Mouse (Mus musculus) forebrain, embryonic 13.5 days (tissue): ENCODE data around the gene Zfp462. TPM values are rescaled to one million over a fixed set of nuclear protein-coding genes. Genes with fewer than 3 reads are reported as not detected.
A peak's percentile ranks its signal among the peaks of the same experiment; 100 is the strongest.

Source experiments
- ATAC-seq: fragments of 200-750 bp; cut with Nextera tagmentation; 2 replicates; pipeline ENCODE4 v1.8.0; 2017
- H3K27ac ChIP-seq: fragments of 300-500 bp; sonication (generic); 2 replicates; pipeline ENCODE4 v1.5.1; 2015; ENCODE audit warnings: inconsistent platforms, mild to moderate bottlenecking, moderate library complexity
- H3K27me3 ChIP-seq: fragments of 300-500 bp; sonication (generic); 2 replicates; pipeline ENCODE4 v1.6.1; 2015; ENCODE audit warnings: mild to moderate bottlenecking, inconsistent platforms
- H3K36me3 ChIP-seq: fragments of 300-500 bp; sonication (generic); 2 replicates; pipeline ENCODE4 v1.6.1; 2015; ENCODE audit warnings: mild to moderate bottlenecking, inconsistent platforms; ENCODE audit not compliant: poor library complexity, severe bottlenecking
- H3K4me1 ChIP-seq: fragments of 300-500 bp; sonication (generic); 2 replicates; pipeline ENCODE4 v1.6.1; 2015; ENCODE audit warnings: inconsistent platforms
- H3K4me2 ChIP-seq: fragments of 300-500 bp; sonication (generic); 2 replicates; pipeline ENCODE4 v1.6.1; 2015; ENCODE audit warnings: inconsistent platforms, mild to moderate bottlenecking, moderate library complexity
- H3K4me3 ChIP-seq: fragments of 300-500 bp; sonication (generic); 2 replicates; pipeline ENCODE4 v1.5.1; 2015; ENCODE audit warnings: mild to moderate bottlenecking, inconsistent platforms
- H3K9ac ChIP-seq: fragments of 300-500 bp; sonication (generic); 2 replicates; pipeline ENCODE4 v1.6.1; 2015; ENCODE audit warnings: mild to moderate bottlenecking, inconsistent platforms
- H3K9me3 ChIP-seq: fragments of 300-500 bp; sonication (generic); replicated peaks from 2 replicates; pipeline ENCODE4 v1.6.1; 2016; ENCODE audit warnings: inconsistent platforms
- WGBS: fragments of 180-500 bp; shearing (Covaris S2); methylation state at CpG from one replicate; pipeline ENCODE4 v1.1.7; 2015; 5-methylcytosine and 5-hydroxymethylcytosine counted together
- polyA plus RNA-seq: library from polyadenylated mRNA; unstranded; fragments of >200 nt; fragmentation: Nextera tagmentation; extraction: Ambion mirVana; gene quantifications from 2 replicates; pipeline ENCODE4 v1.2.1, GENCODE M21; 2015

The Zfp462 gene
- polyA plus RNA-seq, 1 experiment from 2014 or later = 23.1 TPM

DNA sequence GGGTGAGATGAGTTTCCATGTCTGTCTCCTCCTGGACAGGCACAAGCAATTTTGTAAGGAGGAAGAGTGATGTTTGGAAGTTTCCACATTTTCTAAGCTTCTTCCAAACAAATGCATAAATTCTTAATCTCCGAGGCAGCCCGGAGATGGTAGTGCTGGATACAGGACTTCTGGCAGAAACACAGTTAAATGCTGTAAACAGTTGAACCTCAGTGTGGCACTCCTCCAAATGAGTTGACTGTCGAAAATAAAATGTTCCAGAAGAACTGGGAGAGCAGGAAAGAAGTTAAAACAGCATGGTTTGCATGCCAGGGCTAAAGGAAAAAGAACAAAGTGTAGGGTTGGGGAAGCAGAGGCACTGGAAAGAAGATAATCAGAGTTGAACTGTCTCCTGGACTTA lies 9.6 kb downstream of the Zfp462 start:
- WGBS = 85% methylated on average over 3 of the region's 3 CpGs
- H3K9ac ChIP-seq = no peak overlapping the region
- no peak overlapping the region for H3K4me2 ChIP-seq
- ATAC-seq = no peak
- no peaks in the 10 kb centered on the region for H3K27me3 ChIP-seq
- H3K9me3 ChIP-seq = no peaks in the 10 kb centered on the region
- H3K36me3 ChIP-seq = peaks cover 42% of the 10 kb centered on the region
- H3K27ac ChIP-seq = no peak overlapping the region
- peaks cover 70% of the 10 kb centered on the region for H3K4me1 ChIP-seq
- no peak overlapping the region for H3K4me3 ChIP-seq

- no peak overlapping the region for H3K4me2 ChIP-seq
- 86% methylated on average over 4 of the region's 4 CpGs for WGBS
- H3K27ac ChIP-seq = no peak overlapping the region
- no peak for ATAC-seq
- no peaks in the 10 kb centered on the region for H3K9me3 ChIP-seq
- H3K9ac ChIP-seq = no peak overlapping the region
- H3K4me1 ChIP-seq = peaks cover 38% of the 10 kb centered on the region
- H3K36me3 ChIP-seq = peaks cover 55% of the 10 kb centered on the region
- no peak overlapping the region for H3K4me3 ChIP-seq
- H3K27me3 ChIP-seq = no peaks in the 10 kb centered on the region
Measured at GRCm38 (mm10) chr4:54960776-54961175, 15.9 kb downstream of the Zfp462 start.

- Histone ChIP-seq H3K9me3 (no peaks in the 10 kb centered on the region), H3K27ac (no peak overlapping the region), H3K4me1 (peaks cover 40% of the 10 kb centered on the region), H3K4me2 (no peak overlapping the region), H3K4me3 (no peak overlapping the region), H3K27me3 (no peaks in the 10 kb centered on the region), H3K9ac (no peak overlapping the region), H3K36me3 (peaks cover 57% of the 10 kb centered on the region)
- no peak for ATAC-seq
- WGBS = 85% methylated on average over 4 of the region's 4 CpGs
Measured at GRCm38 (mm10) chr4:54962141-54962540, 17.3 kb downstream of the Zfp462 start.

DNA sequence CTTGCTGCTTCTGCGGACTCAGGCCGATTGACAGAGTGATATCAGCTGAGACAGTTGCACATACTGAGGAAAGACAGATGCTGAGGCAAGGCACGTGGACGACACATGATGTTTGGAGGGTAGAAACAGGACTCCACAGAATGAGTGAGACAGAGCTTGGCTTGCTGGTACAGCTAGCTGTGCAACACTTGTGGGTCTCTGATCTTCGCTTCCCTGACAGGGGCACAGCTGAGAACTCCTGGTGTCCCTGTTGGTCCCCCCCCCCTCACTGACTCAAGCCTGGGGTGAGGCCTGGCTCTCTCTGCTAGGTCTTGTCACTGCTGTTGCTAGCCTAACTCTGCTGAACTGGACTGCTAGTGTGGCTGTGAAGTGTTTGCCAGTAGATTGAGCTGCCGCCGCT lies 18.7 kb downstream of the Zfp462 start:
- no peak for ATAC-seq
- Histone ChIP-seq H3K4me3 (no peak overlapping the region), H3K9me3 (no peaks in the 10 kb centered on the region), H3K36me3 (peaks cover 56% of the 10 kb centered on the region), H3K9ac (no peak overlapping the region), H3K4me2 (no peak overlapping the region), H3K27me3 (no peaks in the 10 kb centered on the region), H3K27ac (peak overlapping the region; percentile 40; the same call in 1 of the 2 replicates), H3K4me1 (peaks cover 42% of the 10 kb centered on the region)
- 74% methylated on average over 7 of the region's 7 CpGs for WGBS

DNA sequence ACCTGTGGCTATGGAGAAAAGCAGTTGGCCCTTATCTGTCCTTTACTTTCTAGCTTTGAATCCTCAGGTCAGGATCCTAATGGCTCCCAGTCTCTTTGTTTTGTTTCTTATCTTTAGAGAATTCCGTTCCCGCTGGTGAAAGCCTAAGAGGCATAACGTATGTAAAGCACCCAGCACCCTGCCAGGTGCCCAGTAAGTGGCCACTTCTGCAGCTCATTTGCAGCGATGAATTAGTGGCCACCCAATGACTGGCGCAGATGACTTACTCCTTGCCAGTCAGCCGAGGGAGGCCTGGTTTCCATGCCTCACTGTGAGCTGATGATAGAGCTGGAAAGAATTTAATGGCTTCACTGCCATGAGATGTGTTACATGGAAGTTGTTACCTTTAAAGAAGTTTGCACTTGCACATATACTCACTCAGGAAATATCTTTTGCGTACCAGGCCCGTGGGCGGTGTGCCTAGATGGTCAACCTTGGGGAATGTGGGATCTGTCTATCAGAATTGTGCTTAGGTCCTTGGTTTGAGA lies 20.4 kb downstream of the Zfp462 start:
- no peaks in the 10 kb centered on the region for H3K9me3 ChIP-seq
- no peak overlapping the region for H3K4me3 ChIP-seq
- no peak for ATAC-seq
- no peak overlapping the region for H3K4me2 ChIP-seq
- H3K36me3 ChIP-seq = peaks cover 48% of the 10 kb centered on the region
- H3K4me1 ChIP-seq = peaks cover 43% of the 10 kb centered on the region
- H3K9ac ChIP-seq = no peak overlapping the region
- no peaks in the 10 kb centered on the region for H3K27me3 ChIP-seq
- peak overlapping the region; percentile 66; the same call in 1 of the 2 replicates for H3K27ac ChIP-seq
- 62% methylated on average over 9 of the region's 9 CpGs for WGBS

- Histone ChIP-seq H3K27me3 (no peaks in the 10 kb centered on the region), H3K4me1 (peaks cover 43% of the 10 kb centered on the region), H3K9me3 (no peaks in the 10 kb centered on the region), H3K4me2 (peak overlapping the region; percentile 27; the same call in 1 of the 2 replicates), H3K27ac (peak overlapping the region; percentile 66), H3K36me3 (peaks cover 45% of the 10 kb centered on the region), H3K9ac (peak overlapping the region; percentile 31), H3K4me3 (no peak overlapping the region; the same call in 1 of the 2 replicates)
- 59% methylated on average over 17 of the region's 17 CpGs for WGBS
- peak; percentile 61; the same call in 1 of the 2 replicates for ATAC-seq
Measured at GRCm38 (mm10) chr4:54966161-54966806, 21.4 kb downstream of the Zfp462 start.

DNA sequence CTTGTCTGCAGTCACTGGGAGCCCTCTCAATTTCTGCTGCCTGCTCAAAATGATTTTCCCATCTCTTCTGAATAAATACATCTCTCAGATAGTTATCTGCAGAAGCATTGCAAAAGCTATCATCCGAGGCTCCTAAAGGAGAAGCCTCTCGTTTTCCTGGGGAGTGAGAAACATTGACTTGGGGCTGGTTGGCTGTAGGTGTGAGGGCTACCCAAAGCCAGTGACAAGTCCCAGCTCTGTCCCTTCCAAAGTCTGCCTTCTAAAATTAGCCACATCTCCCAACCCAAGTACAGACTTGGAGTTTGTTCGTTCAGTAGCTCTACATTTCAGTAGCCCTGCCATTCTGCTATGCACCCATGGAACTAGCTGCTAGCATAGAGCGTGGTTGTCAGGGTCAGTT lies 22.3 kb downstream of the Zfp462 start:
- H3K27ac ChIP-seq = no peak overlapping the region

DNA sequence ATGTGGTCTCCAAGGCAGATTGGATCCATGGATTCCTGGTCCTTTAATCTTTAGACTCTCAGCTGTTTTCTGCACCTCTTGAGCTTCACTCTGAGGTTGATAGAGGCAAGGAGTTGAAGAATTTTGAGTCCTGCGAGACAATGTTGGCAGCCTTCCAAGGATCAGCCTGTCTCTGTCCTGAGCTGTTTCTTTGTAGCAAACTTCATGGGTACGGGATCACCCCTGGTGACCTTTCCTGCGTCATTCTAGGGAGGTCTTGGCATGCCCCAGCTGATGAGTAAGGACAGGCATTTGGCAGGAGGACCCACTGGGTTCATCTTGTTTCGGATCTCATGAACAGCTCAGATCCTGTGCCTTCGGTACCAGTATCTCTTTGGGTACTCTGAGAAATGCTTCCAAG lies 22.9 kb downstream of the Zfp462 start:
- WGBS = 82% methylated on average over 5 of the region's 5 CpGs
- Histone ChIP-seq H3K9me3 (no peaks in the 10 kb centered on the region), H3K9ac (no peak overlapping the region), H3K4me2 (no peak overlapping the region), H3K4me3 (no peak overlapping the region), H3K27me3 (no peaks in the 10 kb centered on the region), H3K4me1 (peaks cover 43% of the 10 kb centered on the region), H3K36me3 (peaks cover 40% of the 10 kb centered on the region), H3K27ac (no peak overlapping the region)
- no peak for ATAC-seq

More for the DNA sequence above, 22.3 kb downstream of the Zfp462 start:
- Histone ChIP-seq H3K9me3 (no peaks in the 10 kb centered on the region), H3K4me3 (no peak overlapping the region), H3K4me1 (peaks cover 43% of the 10 kb centered on the region), H3K9ac (no peak overlapping the region), H3K4me2 (no peak overlapping the region), H3K27me3 (no peaks in the 10 kb centered on the region), H3K36me3 (peaks cover 43% of the 10 kb centered on the region)
- 94% methylated on average over 4 of the region's 4 CpGs for WGBS
- ATAC-seq = no peak

DNA sequence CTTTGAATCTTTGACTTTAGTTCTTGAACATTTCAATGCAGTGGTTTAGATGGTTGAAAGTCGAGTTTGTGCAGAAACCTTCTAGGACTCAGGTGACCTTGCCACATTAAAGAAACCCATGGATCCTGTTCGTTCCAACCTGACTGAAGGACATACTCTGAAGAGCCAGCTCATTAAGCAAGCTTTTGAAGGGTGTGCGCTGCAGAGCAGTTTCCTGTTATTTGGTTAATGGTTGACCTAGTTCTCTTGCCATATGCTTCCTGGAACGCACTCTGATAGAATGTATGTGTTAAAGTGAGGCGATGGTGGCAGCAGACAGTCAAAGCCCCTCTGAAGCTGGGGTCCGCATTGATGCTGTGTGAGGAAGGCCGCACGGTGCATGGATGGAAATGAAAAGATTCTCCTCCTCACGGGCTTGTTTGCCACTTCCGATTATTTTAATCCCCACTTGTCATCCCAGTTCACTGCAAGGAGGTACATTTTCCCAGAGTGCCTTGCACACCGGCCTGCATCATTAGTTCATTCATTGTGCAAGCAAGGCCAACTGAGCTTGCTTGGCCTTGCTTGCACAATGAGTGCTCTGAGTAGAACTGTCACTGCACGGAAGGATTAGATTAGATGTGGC lies 24.9 kb downstream of the Zfp462 start:
- Histone ChIP-seq H3K27ac (no peak overlapping the region), H3K9me3 (no peaks in the 10 kb centered on the region), H3K4me1 (peaks cover 44% of the 10 kb centered on the region), H3K36me3 (peaks cover 47% of the 10 kb centered on the region), H3K4me2 (no peak overlapping the region), H3K27me3 (no peaks in the 10 kb centered on the region), H3K9ac (no peak overlapping the region), H3K4me3 (no peak overlapping the region)
- WGBS = 86% methylated on average over 12 of the region's 12 CpGs
- ATAC-seq = no peak

DNA sequence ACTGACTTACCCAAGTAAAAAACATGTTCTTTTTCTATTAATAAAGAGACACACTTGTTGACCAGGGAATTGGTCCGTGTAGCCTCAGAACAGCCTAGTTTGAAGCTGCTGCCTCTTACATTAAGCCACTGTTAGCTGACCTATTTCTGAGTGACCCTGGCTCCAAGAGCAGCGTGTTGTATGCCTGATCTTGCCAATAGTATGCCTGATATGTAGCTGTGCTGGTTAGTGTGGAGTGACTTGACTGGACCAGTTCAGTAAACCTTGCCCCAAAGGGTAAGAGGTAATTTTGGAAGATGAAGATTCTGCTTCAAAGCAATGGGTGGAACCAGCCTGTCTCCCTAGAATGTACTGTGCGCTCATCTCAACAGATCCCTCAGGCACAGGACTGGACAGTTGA lies 26.5 kb downstream of the Zfp462 start:
- Histone ChIP-seq H3K36me3 (peaks cover 43% of the 10 kb centered on the region), H3K4me2 (no peak overlapping the region), H3K27ac (no peak overlapping the region), H3K9ac (no peak overlapping the region), H3K27me3 (no peaks in the 10 kb centered on the region), H3K4me3 (no peak overlapping the region), H3K9me3 (no peaks in the 10 kb centered on the region), H3K4me1 (peaks cover 27% of the 10 kb centered on the region)
- WGBS = 96% methylated on average over 3 of the region's 3 CpGs
- no peak for ATAC-seq

GRCm38 (mm10) chr4:54972096-54972495 lies 27.2 kb downstream of the Zfp462 start:
- no peak overlapping the region for H3K4me3 ChIP-seq
- no peaks in the 10 kb centered on the region for H3K9me3 ChIP-seq
- no peak overlapping the region for H3K9ac ChIP-seq
- no peak for ATAC-seq
- peaks cover 21% of the 10 kb centered on the region for H3K4me1 ChIP-seq
- peaks cover 37% of the 10 kb centered on the region for H3K36me3 ChIP-seq
- no peak overlapping the region for H3K4me2 ChIP-seq
- no peak overlapping the region for H3K27ac ChIP-seq
- H3K27me3 ChIP-seq = no peaks in the 10 kb centered on the region
- WGBS = 92% methylated on average over 4 of the region's 4 CpGs

DNA sequence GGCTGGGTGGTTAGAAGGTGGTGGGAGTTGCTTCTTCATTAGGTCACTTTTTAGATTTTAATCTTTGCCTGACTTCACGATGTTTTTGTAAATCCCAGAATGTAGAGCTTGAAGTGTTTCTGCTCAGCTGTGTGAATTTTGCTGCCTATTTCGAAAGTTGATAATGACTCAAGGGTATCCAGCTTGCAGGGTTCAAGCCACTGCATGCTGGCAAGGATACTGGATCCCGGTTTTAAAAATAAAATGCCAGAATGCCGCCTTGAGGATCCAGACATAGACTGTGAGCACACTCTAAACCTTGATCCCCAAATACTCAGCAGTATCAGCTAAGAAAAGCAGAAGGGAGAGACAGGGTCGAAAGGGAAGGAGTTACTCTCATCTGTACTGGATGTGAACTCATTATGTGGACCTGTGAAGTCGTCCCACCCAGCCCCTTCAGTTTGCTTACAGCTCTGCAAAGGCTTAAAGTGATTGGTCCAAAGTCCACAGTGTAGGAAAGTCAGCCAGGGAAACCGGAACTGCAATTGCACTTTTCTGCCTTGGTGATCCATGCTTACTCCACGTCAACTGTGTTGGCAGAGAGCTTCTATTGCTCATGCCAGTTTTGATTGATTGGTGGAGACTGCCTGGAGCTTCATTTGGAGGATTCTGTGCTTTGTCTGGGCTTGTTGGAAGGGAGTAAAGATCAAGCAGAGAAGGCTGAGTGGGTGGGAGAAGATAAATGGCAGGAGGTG lies 28.1 kb downstream of the Zfp462 start:
- Histone ChIP-seq H3K4me3 (no peak overlapping the region), H3K4me2 (no peak overlapping the region)

More for the DNA sequence above, 28.1 kb downstream of the Zfp462 start:
- H3K9me3 ChIP-seq = no peaks in the 10 kb centered on the region
- no peak overlapping the region for H3K27ac ChIP-seq
- peaks cover 22% of the 10 kb centered on the region for H3K4me1 ChIP-seq
- H3K36me3 ChIP-seq = peaks cover 28% of the 10 kb centered on the region
- H3K27me3 ChIP-seq = no peaks in the 10 kb centered on the region
- ATAC-seq = no peak
- no peak overlapping the region for H3K9ac ChIP-seq
- WGBS = 86% methylated on average over 8 of the region's 8 CpGs
